Mouse (Mus musculus): Measurements from ENCODE around the gene Ncf2. TPM values are rescaled to one million over a fixed set of nuclear protein-coding genes. Genes with fewer than 3 reads are reported as not detected.
A peak's percentile ranks its signal among the peaks of the same experiment; 100 is the strongest.
"Not testable (repeated sequence)": the region's sequence is repeated elsewhere in the genome, so short reads cannot be mapped to it uniquely, and the experiment has no call there.

Ncf2 gene
- 3.4 and 6.2 TPM in 2 replicates for polyA plus RNA-seq (2015; fragmentation: Nextera tagmentation; extraction: Ambion mirVana)

DNA sequence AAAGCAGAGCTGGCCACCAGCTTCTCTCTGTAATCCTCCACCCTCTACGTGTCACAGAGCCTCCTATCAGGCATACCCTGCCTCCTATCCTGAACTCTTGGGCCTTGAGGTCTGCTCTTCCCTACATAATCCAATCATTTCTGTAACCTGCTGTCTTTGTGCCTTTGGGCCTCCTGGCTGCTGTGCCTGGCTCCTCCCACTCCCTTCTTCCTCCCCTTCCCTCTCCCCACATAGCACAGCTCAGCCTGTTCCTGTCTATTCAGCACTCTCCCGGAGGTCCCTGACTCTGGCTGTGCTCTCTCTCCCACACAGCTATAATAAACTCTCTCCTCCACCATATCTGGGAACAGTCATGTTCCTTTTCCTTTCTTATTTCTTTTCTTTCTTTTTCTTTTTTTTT lies at the start of gene Ncf2:
TSS of gene Ncf2 (plus strand) at position 298 of the 400 bp plus-strand sequence.
- Histone ChIP-seq H3K9me3 (replicated peaks) (no peaks in the 10 kb centered on the region), H3K4me3 (replicated peaks) (no peak within 1 kb of the TSS), H3K4me1 (0 out of 2 replicates have a peak, but pooled peaks cover 7% of the 10 kb centered on the region), H3K36me3 (no peaks in the 10 kb centered on the region), H3K27ac (replicated peaks) (no peak within 1 kb of the TSS), H3K4me2 (no peak within 1 kb of the TSS), H3K27me3 (replicated peaks) (no peaks in the 10 kb centered on the region), H3K9ac (replicated peaks) (no peak within 1 kb of the TSS)
- WGBS, result 13% methylated on average over 2 of the region's 2 CpGs
- ATAC-seq (ENCODE audit: low FRiP score), result peak; percentile 90; the same call in 1 of the 2 replicates

- no peak for ATAC-seq (ENCODE audit: low FRiP score)
- no peak within 1 kb of the TSS for H3K4me2 ChIP-seq
- no peaks in the 10 kb centered on the region for H3K27me3 ChIP-seq (replicated peaks)
- no peak within 1 kb of the TSS for H3K4me3 ChIP-seq (replicated peaks)
- no peak within 1 kb of the TSS for H3K9ac ChIP-seq (replicated peaks)
- H3K36me3 ChIP-seq, result no peaks in the 10 kb centered on the region
- 58% methylated on average over 13 of the region's 13 CpGs for WGBS
- H3K9me3 ChIP-seq (replicated peaks), result no peaks in the 10 kb centered on the region
- H3K27ac ChIP-seq (replicated peaks), result no peak within 1 kb of the TSS
- H3K4me1 ChIP-seq, result peaks cover 13% of the 10 kb centered on the region; the same call in 1 of the 2 replicates
Observed at GRCm38 (mm10) chr1:152750312-152750965, 49.6 kb upstream of the Ncf2 start, which contains the start of gene Apobec4. Gene Apobec4 (plus strand): TSS chr1:152750551.

- Histone ChIP-seq H3K4me1 (peaks cover 17% of the 10 kb centered on the region), H3K27ac (replicated peaks) (no peak overlapping the region), H3K9me3 (replicated peaks) (no peaks in the 10 kb centered on the region), H3K4me3 (replicated peaks) (no peak overlapping the region), H3K36me3 (no peaks in the 10 kb centered on the region), H3K9ac (replicated peaks) (no peak overlapping the region), H3K27me3 (replicated peaks) (no peaks in the 10 kb centered on the region), H3K4me2 (no peak overlapping the region)
- ATAC-seq (ENCODE audit: low FRiP score), result no peak
- 89% methylated on average over 2 of the region's 2 CpGs for WGBS
Observed at GRCm38 (mm10) chr1:152761791-152762190, 38.2 kb upstream of the Ncf2 start.

DNA sequence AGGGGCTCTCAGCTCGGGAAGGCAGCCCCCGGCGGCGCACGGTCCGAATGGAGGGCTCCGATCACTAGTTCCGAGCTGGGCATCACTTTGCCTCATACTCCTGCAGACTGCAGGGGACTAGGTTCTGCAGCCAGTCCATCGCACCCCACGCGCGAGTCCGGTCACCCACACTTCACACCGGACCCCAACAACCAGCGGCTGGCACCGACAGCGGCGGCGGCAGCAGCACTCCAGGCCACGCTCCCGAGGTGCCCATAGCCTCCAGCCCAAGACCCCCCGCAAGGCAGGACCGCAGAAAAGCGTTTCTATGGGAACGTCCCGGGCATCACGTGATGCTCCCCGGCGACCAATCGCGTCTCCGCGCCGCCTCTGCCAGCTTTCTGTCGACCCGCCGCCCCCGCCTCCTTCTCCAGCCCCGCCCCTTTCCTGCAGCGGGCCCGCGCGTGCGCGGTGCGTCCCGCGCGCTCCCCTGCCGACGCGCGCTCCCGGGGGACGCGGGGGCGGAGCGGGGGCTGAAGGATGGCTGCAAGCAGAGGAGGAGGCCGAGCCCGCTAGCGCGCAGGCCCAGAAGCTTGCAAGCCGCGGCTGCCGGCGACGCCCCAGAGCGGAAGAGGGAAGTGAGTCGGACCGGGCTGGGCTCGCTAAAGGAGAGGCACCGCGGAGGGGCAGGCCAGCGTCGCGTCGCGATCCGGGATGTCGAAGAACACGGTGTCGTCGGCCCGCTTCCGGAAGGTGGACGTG lies 33.8 kb upstream of the Ncf2 start, which contains the start of the genes Rgl1 and Arpc5:
TSS of gene Rgl1 (minus strand) at position 320 of the 741 bp plus-strand sequence.
TSS of gene Arpc5 (plus strand) at position 511 of the 741 bp plus-strand sequence.
- ATAC-seq (ENCODE audit: low FRiP score), result peak; percentile 97
- H3K9ac ChIP-seq (replicated peaks), result peak within 1 kb of the TSS; percentile 91
- H3K27ac ChIP-seq (replicated peaks), result peak within 1 kb of the TSS; percentile 88
- no peaks in the 10 kb centered on the region for H3K9me3 ChIP-seq (replicated peaks)
- peak within 1 kb of the TSS; percentile 82 for H3K4me2 ChIP-seq
- H3K4me3 ChIP-seq (replicated peaks), result peak within 1 kb of the TSS; percentile 93
- peaks cover 26% of the 10 kb centered on the region for H3K4me1 ChIP-seq
- H3K36me3 ChIP-seq, result peaks cover 10% of the 10 kb centered on the region
- WGBS, result under 1% methylated on average over 86 of the region's 86 CpGs
- no peaks in the 10 kb centered on the region for H3K27me3 ChIP-seq (replicated peaks)

DNA sequence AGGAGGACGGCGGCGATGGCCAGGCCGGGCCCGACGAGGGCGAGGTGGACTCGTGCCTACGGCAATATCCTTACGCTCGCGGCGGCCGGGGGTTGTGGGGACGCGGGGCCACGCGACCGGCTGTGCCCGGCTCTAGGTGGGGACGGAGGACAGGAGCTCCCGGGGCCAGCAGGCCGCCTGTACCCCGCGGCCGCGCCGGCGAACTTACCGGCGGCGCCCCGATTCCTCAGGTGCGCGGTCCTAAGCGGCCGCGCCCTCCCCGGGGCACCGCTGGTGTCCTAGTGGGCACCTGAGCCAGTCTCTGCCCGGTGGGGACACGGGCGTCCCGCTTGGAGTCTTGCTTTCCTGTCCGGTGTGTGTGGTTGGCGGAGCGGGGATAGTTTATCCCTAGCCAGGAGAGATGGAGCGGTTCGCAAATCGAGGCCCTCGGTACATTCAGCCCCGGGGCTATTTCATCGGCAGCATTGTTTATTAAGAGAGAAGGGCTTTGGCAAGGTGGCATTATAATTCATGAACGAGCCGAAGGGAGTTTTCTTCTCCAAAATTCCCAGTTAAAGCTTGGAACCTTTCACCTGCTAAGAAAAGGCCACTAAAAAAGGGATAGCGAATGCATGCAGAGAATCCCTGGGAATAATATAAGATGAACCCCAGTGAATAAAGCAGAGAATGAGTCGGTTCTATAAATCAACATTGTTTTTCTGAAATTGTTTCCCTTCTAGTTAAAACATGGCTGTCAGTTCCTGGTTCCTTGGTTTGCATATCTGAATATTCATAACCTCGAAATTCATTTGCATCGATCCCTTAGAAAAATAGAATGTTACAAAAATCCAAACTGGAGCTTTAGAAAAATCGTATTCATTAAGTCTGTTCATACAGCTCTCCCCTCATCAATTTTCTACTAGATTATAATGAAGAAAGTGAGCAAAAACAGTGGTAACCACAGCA lies 32.9 kb upstream of the Ncf2 start:
- H3K4me3 ChIP-seq (replicated peaks), result peak overlapping the region; percentile 93
- peaks cover 16% of the 10 kb centered on the region for H3K36me3 ChIP-seq
- H3K27me3 ChIP-seq (replicated peaks), result no peaks in the 10 kb centered on the region
- H3K9ac ChIP-seq (replicated peaks), result peak overlapping the region; percentile 91
- peak overlapping the region; percentile 88 for H3K27ac ChIP-seq (replicated peaks)
- under 1% methylated on average over 60 of the region's 60 CpGs for WGBS
- ATAC-seq (ENCODE audit: low FRiP score), result peak; percentile 68
- H3K9me3 ChIP-seq (replicated peaks), result no peaks in the 10 kb centered on the region
- H3K4me2 ChIP-seq, result peak overlapping the region; percentile 82
- peaks cover 26% of the 10 kb centered on the region for H3K4me1 ChIP-seq

DNA sequence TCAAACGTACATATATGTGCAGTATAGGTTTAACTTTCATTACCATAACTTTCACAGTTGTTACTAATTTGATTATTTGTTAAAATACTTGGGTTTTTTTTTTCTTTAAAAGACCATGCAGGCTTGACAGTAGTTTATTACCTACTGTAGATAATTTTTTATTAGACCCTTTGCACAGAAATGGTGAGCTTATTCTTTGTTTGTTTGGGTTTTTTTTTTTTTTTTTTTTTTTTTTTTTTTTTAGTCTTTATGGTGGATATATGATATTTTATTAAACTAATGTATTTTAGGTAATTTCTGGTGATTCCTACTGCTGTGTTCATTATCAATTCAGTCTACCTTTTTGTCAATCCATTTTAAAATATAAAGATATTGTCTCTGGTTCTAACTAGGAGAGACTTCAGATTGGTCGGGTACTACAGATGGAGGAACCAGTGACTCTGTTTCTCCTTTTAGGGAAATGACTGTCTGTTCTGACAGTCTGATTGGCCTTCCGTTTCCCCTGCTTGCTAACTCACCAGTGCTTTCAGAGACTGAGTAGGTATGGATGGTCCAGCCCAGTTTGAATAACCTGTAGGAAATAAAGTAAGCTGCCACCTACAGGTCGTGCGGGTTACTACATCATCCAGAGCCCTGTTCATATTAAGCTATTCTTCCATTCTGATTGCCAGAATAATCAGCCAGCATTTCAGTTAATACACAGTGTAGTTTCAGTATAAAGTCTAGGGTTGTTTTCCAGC lies 32.1 kb upstream of the Ncf2 start:
- Histone ChIP-seq H3K36me3 (peaks cover 24% of the 10 kb centered on the region), H3K27ac (replicated peaks) (no peak overlapping the region), H3K4me1 (peaks cover 26% of the 10 kb centered on the region), H3K9ac (replicated peaks) (no peak overlapping the region), H3K4me2 (peak overlapping the region; percentile 82), H3K9me3 (replicated peaks) (no peaks in the 10 kb centered on the region), H3K27me3 (replicated peaks) (no peaks in the 10 kb centered on the region), H3K4me3 (replicated peaks) (peak overlapping the region; percentile 93)
- 5% methylated on average over 5 of the region's 5 CpGs for WGBS
- ATAC-seq (ENCODE audit: low FRiP score), result no peak

- Histone ChIP-seq H3K4me3 (replicated peaks) (no peak overlapping the region), H3K9me3 (replicated peaks) (no peaks in the 10 kb centered on the region), H3K4me1 (peaks cover 9% of the 10 kb centered on the region), H3K27ac (replicated peaks) (0 out of 2 replicates have a peak overlapping the region, but pooled peaks have one; percentile 9), H3K9ac (replicated peaks) (no peak overlapping the region), H3K27me3 (replicated peaks) (no peaks in the 10 kb centered on the region), H3K36me3 (peaks cover 36% of the 10 kb centered on the region), H3K4me2 (no peak overlapping the region)
- no peak for ATAC-seq (ENCODE audit: low FRiP score)
- WGBS, result 85% methylated on average over 9 of the region's 9 CpGs
Observed at GRCm38 (mm10) chr1:152771016-152771415, 29.0 kb upstream of the Ncf2 start.

- peaks cover 37% of the 10 kb centered on the region for H3K36me3 ChIP-seq
- not testable (repeated sequence) for H3K4me2 ChIP-seq; ATAC-seq (ENCODE audit: low FRiP score); H3K4me1 ChIP-seq; H3K27ac ChIP-seq (replicated peaks); H3K9ac ChIP-seq (replicated peaks); H3K9me3 ChIP-seq (replicated peaks); H3K4me3 ChIP-seq (replicated peaks); H3K27me3 ChIP-seq (replicated peaks)
- WGBS, result 96% methylated on average over 3 of the region's 3 CpGs
Observed at GRCm38 (mm10) chr1:152774601-152775000, 25.4 kb upstream of the Ncf2 start.

GRCm38 (mm10) chr1:152779071-152779737 lies 20.8 kb upstream of the Ncf2 start:
- Histone ChIP-seq H3K9ac (replicated peaks) (no peak overlapping the region), H3K36me3 (peaks cover 7% of the 10 kb centered on the region), H3K9me3 (replicated peaks) (no peaks in the 10 kb centered on the region), H3K27me3 (replicated peaks) (no peaks in the 10 kb centered on the region), H3K27ac (replicated peaks) (no peak overlapping the region), H3K4me1 (no peaks in the 10 kb centered on the region), H3K4me2 (no peak overlapping the region), H3K4me3 (replicated peaks) (no peak overlapping the region)
- no peak for ATAC-seq (ENCODE audit: low FRiP score)
- 39% methylated on average over 10 of the region's 10 CpGs for WGBS

- H3K4me3 ChIP-seq (replicated peaks), result no peak overlapping the region
- H3K27ac ChIP-seq (replicated peaks), result no peak overlapping the region
- no peaks in the 10 kb centered on the region for H3K4me1 ChIP-seq
- WGBS, result 98% methylated on average over 8 of the region's 8 CpGs
- no peak overlapping the region for H3K4me2 ChIP-seq
- no peaks in the 10 kb centered on the region for H3K36me3 ChIP-seq
- H3K9me3 ChIP-seq (replicated peaks), result no peaks in the 10 kb centered on the region
- no peaks in the 10 kb centered on the region for H3K27me3 ChIP-seq (replicated peaks)
- H3K9ac ChIP-seq (replicated peaks), result no peak overlapping the region
- ATAC-seq (ENCODE audit: low FRiP score), result no peak
Observed at GRCm38 (mm10) chr1:152784620-152785019, 15.4 kb upstream of the Ncf2 start.
